Mouse (Mus musculus) heart, postnatal 10 days (tissue): ENCODE measurements around the gene Galc. TPM values are rescaled to one million over a fixed set of nuclear protein-coding genes. Genes with fewer than 3 reads are reported as not detected.

Source experiments
- DNase-seq, 2 experiments: peaks; one replicate each; pipeline ENCODE4 v3.0.0; 2021
- intact Hi-C: fragments of 180-260 bp; cut with DNase I; formaldehyde crosslinking; loops from one replicate; pipeline ENCODE4 v1.15.1; 2025
- total RNA-seq, 2 experiments: library from RNA; stranded (reverse); gene quantifications; 2 replicates each; pipeline ENCODE4 v1.2.3; 2021

The Galc gene
- total RNA-seq = 10 to 100 TPM in 1 of 2 experiments, 1 to 10 TPM in 1; 9.9 to 11.7 TPM

DNA sequence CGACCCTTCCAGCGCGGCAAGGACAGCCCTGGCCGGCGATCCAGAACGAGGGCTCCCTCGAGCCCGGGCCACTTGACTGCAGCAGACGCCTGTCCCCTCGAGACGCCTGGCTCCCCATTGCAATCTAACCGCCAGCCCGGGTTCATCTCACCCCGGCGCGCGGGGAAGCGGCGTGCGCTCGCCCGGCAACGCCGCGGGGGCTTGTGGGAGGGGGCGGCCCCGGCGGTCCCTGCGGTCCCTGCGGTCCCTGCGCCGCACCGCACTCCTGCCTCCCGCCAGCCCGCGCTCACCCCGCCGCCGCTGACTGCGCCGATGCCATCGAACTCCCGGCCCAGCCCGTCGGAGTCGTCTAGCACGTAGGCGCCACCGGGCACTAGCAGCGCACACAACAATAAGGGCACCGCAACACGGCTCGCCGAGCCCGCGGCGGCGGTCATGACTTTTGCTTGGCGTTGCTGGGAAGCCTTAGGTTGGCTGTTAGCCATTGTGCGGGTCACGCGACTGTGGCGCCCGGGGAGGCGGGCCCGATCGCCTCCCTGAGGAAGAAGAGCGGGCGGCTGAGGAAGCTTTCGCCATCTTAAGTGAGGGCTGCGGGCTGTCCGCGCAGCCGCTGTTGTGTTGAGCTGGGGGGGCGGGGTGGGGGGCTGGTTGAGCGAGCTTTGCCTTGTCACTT lies at the start of gene Galc:
TSS of gene Galc (minus strand) at position 615 of the 673 bp plus-strand sequence.
- peak; percentile 92 to 94 for DNase-seq
- intact Hi-C loops = no loop called here

DNA sequence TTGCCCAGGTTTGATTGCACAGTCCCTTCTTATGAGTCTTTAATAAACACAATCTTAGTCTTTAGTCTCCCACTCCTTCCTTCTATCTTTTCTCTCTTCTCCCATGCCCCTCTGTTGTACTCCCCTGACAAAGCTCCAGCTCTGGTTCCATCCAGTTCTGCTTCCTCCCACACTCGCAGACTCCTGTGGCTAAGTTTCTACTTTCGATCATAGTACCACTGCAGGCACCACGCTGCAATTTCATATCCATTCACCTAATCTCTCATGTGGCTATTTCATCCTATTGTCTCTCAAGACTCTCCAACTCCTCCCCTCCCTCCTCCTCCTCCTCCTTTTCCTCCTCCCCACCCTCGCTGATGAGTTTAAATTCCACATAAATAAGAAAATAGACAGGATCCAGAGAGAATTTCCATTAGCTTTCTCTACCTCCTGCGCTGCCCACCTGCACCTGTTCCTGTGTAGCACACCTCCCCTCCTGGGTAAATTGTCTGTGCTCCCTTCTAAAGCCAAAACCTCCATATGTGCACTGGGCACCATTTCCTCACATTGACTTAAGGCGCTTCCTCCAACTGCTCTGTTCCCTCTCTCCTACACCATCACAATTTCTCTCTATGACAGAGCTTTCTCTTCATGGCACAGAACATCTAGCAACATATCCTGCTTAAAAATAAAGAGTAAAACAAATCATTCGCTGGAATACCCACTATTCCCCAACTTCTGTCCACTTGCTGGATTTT lies 48.1 kb upstream of the Galc start:
- intact Hi-C loops = no loop called here
- DNase-seq = no peak

DNA sequence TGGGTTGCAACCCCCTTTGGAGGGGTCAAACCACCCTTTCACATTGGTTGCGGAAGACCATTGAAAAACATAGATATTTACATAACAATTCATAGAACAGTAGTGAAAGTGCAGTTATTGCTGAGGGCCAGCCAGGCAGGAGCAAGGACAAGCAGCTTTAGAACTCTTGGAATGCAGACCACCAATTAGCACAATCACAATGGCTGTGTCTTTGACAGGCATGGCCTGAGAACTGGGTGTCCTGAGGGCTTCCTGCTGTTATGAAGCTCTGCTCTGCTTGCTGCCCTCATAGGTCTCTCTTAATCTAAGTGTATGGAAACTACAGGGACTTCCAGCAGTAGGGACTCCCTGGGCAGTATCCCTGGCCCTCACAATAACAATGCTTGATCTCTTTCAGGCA lies 43.8 kb upstream of the Galc start:
- intact Hi-C loops = no loop called here
- DNase-seq = no peak

DNA sequence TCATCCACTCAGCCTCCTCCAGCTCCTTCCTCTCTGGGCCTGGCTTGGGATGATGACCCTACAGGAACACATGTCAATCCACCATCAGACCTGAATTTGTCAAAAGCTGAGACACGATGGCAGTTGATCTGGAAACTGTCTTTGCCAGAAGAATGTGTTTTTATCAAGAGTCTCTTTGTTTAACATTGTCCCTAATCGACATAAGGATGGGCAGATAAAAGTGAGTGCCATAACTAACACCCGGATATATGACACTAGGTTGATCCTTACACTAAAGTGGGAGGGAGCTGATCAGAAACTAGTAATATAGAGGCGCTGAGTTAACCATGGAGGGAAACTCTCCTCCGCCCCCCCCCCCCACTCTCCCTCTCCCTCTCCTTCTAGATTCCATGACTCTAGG lies 42.7 kb upstream of the Galc start:
- intact Hi-C loops = no loop called here
- DNase-seq = no peak

DNA sequence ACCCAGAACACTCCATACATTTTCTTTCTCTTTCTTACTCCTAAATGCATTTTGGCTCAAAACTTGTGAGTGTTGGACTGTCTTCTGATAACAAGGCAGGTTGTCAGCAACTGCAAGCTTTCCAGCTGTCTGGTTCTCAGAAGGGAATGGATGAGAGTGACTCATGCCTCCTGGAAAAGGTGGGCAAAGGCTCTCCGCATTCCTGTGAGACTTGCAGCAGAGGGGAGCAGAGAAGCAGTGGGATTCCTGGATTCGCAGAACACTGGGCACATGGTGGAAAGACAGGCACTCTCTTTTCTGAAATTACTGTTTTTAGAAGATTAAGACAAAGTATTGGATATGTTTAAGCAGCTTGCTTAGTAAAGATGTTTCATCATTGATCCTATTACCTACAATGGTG lies 35.0 kb upstream of the Galc start:
- no peak for DNase-seq
- intact Hi-C loops = no loop called here

DNA sequence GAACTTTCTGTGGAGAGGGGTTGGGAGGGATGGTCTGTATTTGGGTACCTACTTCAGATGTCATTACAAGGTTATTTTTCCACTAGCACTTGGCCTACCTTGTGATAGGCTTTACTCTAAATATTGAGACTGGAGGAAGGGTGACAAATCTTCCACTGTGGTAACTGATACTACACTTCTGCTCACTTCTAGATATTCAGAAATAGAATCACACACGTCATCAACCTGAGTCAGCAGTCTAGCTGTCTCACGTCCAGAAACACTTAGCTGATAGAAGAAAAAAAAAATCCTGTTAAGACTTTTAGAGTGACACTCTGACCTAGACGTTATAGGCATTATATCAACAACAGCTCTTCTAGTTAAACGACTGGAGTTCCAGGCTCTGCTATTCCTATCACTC lies 33.0 kb upstream of the Galc start:
- intact Hi-C loops = no loop called here
- peak in 1 of 2 experiments; percentile 29 for DNase-seq

DNA sequence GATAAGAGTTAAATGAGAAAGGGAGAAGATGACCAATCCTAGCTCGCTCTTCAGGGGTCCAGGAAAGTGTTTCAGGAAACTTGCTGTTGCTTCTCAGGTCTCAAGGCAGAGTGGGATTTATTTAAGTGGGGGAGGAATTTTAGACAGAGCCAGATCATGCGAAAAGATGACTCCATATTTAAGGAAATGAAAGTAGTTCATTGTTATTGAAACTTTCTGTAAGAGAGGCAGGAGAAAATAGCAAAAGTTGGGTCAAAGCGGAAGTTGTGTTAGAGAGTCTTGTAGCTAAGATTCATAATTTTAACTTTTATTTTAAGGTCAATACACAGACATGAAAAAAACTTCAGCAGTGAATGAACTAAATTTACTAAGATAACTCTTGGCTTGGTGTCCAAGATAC lies 31.2 kb upstream of the Galc start:
- intact Hi-C loops = no loop called here
- no peak for DNase-seq

DNA sequence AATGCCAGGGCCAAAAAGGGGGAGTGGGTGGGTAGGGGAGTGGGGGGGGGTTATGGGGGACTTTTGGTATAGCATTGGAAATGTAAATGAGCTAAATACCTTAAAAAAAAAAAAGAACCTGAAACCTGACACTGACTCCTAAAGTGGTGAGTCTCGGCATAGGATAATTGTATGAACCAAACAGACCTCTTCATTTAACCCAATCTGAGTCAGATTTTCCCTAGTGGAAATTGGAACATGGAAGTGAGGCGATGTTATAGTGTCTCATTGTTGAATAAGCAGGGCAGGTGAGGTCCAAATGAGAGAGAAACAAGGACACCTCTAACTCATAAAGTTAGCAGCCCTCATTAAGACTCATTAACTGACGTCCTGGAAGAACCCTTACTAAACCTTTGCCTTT lies 25.2 kb upstream of the Galc start:
- intact Hi-C loops = loop anchor here (5.0 kb wide), 1 partner anchor 72 kb away; no protein-coding TSS in a partner anchor

DNA sequence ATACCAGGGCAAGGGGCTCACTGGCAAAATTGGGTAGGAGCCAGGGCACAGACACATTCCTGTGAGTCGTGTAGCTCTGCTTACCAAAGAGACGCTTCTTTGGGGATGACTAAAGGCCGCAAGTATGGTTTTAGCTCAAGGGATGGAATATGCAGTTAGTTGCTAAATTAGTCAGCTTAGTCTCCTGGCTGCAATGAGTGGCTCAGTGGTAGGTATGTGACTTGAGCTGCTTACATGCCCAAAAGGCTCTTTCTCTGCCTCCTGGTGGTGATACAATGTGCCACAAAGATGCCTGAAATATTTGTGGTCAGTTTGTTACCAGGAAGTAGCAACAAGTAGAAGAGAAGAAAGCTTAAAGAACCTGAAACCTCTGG lies 24.2 kb upstream of the Galc start:
- DNase-seq = no peak
- intact Hi-C loops = loop anchor here (5.0 kb wide), 1 partner anchor 71 kb away; no protein-coding TSS in a partner anchor

More for the DNA sequence above, 25.2 kb upstream of the Galc start:
- no peak for DNase-seq

DNA sequence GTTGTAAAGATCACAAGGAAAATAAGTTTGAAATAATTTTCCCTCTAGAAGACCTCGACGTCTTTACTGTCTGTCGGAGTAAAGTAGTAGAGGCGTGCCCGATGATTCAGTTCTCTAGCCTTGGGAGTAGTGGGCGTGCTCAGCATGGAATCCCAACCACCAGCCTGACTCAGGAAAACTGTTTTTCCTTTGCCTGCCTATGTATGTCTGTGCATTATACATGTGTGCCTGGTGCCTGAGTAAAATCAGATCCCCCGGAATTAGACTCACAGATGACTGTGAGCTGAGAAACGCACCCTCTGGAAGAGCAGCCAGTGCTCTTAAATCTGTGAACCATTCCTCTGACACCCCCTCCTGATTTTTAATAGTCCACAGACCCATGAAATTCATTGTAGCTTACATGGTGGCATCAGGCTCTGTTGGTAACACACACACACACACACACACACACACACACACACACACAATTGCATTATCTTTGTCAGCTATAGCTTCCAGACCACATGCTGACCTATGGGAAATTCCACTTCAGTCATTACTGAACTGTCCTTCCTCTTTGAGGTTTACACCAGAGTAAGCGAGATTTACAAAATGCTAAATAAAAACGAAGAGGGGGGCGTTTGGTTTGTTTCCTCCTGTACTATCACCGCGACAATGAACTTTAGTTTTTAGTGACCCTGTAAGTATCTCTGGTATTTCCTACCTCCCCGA lies 23.7 kb upstream of the Galc start:
- intact Hi-C loops = loop anchor here (5.0 kb wide), 1 partner anchor 71 kb away; no protein-coding TSS in a partner anchor
- no peak for DNase-seq

DNA sequence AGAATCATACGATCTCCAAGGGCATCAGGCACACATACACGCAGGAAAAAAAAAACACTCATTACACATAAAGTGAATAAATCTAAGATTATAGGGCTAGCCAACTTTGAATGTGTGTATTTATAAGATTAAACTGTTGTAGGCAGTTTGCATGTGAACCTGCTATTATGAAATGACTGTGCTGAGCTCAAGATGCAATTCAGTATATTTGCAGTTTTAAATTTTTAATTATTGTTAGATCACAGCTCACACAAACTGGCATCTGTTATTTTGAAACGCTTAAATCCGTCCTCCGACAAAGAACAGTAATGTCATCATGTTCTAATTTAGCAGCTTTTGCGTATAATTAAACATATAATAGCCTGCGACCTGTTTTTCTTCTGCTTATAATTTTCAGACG lies 21.7 kb upstream of the Galc start:
- no peak for DNase-seq
- intact Hi-C loops = loop anchor here (1.0 to 5.0 kb wide), 4 partner anchors 40 to 340 kb away; no protein-coding TSS in a partner anchor

DNA sequence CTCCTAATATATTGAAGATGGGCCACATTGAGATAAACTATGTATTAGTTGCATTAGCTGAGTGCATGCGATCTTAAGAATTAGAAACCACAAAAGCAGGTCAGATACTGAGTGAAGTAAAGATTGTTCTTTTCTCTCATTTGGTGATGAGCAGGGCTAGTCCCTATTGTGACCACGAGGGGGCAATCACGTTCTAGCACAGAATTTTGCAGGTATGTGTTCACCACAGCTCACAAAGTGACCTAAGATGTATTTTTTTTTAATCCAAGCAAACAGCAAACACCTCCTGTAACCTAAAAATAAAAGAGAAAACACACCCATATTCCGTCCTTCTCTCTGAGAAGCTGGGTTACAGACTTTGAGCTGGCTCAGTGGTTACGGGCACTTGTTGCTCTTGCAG lies 21.3 kb upstream of the Galc start:
- DNase-seq = peak; percentile 62 to 74
- intact Hi-C loops = loop anchor here (2.0 to 5.0 kb wide), 3 partner anchors 66 to 340 kb away; no protein-coding TSS in a partner anchor

DNA sequence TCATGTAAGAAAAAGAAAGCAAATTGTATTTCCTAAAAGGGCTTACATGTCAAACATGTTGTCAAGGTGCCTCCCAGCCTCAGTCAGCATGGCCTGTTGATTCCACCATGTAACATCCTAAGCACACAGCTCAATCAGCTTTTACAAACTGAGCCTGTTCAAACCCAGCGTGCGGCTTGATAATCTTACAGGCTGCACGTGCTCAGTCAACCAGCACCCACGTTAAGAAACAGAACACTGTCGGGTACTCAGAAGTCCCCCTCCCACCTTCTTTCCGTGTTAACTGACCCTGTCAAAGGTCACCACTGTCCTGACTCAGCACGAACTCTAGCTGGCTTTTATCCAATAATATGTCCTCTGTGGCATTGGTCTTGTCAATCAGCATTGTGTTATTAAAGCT lies 13.2 kb upstream of the Galc start:
- DNase-seq = no peak
- intact Hi-C loops = no loop called here

DNA sequence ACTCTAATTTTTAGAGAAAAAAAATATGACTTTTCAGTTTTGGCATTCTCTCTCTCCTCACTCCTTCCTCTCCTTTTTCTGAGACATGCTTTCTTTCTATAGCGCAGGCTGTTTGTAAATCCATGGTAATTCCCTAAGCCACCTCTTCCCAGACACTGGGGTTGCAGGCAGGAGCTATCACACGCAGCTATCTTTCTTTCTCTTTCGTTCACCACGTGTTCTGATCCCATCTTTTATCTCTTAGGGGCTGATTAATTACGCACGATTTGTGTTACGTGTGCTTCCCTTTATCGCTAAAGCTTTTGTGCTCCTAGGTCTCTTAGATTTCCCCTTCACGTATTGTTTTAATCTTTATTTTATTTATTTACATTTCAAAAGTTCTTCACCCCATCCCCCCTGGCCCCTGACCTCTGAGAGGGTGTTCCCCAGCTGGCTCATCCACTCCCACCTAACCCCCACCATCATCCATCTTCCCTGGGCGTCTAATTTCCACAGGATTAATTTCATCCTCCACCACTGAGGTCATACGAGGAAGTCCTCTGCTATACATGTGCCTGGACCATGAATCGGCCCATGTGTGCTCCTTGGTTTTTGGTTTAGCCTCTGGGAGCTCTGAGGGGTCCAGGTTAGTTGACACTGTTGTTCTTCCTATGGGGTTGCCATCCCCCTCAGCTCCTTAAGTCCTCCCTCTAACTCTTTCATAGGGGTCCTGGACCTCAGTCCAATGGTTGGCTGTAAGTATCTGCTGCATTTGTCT lies 11.7 kb upstream of the Galc start:
- intact Hi-C loops = no loop called here
- no peak for DNase-seq

DNA sequence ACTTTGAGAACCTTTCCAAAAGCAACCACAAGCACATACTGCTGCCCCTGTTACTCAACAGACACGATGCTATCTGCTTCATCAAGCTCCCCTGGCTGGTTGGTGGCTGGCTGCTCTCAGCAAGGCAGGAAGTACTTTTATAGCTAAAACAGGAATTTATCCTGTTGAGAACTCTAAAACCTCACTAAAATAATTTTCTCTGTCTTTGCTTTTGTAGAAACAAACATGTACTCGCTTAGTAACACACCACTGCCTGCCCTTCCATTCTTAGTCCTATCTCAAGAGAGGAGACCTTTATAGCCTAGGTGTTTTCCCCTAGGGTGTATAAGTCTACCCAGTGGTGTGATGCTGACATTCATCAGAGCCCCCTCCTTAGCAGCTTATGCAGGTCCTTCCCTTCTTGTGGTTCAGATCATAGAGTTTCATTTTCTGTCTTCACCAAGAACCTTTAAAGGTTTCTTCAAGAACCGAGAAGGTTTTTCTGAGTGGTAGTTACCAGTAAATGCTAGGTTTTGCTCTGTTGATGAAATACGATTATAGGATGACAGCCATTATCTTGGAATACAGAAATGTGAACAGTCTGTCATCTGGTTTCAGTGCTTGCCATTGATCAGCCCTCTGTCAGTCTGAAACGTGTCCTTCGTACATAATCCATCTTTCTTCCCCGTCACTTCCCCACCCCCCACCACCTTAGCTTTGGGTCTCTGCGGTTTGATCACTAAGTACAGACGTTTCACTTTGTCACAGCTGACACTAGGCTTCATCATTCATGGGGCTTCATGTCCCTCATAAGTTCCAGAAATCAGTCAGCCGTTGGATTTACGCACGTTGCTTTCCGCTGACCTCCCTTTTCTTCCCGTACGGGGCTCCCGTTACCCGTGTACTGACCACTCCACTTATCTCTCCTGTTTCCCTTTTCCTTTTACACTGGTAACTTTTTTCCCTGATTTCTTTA lies 10.8 kb upstream of the Galc start:
- intact Hi-C loops = no loop called here

DNA sequence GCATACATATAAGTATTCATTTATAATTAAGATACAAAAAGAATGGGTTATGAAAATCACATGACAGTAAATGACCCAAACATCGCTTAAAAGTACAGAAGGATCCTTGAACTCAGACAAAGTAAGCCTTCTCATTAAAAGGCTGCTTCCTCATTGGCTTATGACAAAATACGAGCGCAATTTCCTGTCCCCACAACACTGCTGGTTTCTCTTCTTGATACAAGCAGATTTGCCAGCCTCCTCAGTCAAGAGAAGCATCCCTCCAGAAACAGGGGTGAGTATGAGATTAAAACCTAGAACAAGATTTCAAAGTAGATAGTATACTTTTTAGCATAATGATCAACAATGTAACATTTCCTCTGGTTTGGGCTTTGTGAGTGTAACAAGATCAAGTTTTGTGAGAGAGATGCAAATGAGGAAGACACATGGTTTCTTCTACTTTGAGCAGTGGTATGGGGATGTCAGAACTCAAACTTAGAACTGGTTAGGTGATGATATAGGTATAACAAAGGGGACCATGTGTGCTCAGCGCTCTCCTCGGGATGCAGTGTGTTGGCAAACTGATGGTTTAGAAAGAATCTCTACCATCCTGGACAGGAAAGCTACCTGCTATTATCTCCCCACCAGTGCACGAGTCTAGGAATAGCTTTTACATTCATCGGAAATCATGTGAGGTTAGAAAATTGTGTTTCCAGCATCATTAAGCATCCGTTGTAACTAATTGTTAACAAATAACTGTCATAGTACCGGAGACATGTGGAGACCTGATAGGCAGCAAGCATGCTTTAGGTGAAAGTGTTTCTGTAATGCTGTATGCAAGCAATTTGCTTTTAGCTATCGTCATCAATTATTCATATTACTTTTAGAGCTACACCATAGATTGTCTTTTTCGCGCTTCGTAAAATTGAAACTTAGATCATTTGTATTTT lies 9.4 kb upstream of the Galc start, which contains the start of gene Gpr65:
TSS of gene Gpr65 (plus strand) at position 195 of the 929 bp plus-strand sequence.
- DNase-seq = no peak
- intact Hi-C loops = no loop called here

More for the DNA sequence above, 10.8 kb upstream of the Galc start:
- no peak for DNase-seq

DNA sequence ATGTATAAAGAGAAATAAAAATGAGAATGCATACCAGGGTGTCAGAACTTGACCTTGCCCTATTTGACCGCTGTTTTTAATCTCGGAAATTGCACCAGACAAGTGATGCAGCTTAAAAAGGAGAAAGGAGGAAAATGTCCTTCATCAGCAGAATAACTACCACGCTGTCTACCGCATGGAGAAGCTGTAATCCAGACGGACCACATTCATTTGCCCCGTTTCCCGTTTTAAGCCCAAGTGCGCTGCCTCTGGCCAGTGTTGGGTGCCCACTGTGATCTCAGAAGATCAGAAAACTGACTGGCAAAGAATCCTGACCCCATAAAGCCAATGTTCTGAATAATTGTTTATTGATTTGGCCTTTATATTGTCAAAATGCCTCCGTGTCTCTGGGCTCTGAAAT lies 6.4 kb upstream of the Galc start:
- intact Hi-C loops = no loop called here
- DNase-seq = no peak

DNA sequence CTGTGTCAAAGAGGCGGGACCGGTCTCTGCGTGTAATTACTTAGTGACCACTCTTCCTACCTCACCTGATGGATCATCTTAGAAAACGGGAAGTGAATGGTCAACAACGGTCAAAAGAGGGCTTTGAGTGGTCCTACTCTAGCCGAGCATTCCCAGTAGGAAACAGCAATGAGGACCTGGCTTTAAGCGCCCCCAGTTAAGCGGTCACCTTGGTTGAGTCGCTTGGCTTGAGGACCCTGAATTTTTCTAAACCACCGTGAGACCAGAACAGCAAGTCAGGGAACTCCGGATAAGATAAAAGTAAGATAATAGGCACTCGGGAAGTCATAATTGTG lies 226 bp upstream of the Galc start:
- intact Hi-C loops = no loop called here
- DNase-seq = no peak
